Comparison of ENCODE assay signal across 22 mouse cellular contexts in the genomic region with DNA sequence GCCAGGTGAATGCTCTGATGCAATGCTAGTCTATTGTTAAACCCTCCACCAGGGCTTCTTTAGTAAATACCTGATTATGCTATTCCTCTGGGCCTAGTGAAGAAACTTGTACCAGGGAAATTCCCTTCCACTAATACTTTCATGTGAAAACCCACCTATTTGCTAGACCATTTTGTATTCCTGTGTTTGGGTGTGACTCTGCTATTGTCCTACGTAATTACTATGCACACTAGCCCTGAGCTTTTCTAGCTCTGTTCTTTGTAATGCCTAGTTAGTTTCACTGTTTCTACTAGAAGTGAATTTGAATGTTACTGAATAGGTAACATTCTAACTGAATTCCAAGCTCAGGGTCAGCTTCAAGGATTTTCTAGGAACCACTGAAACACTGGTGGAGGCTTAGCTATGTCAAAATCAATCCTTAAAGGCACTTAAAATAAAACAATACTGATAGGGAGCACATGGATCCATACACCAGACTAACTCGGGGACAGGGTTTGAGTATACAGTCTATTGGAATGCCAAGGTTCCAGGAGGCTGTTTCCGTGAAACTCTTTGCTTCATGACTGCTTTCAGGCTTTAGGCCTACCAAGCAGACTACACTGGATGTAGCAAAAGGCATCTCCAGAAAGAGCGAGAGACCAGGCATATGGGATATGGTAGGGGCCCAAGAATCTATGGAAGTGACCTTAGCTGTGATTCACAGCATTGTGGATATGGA. TPM values are rescaled to one million over a fixed set of nuclear protein-coding genes. Genes with fewer than 3 reads are reported as not detected.
DNase-seq lines count a peak whose midpoint lies in the region; TF ChIP-seq lines count a peak whose summit lies in the region.
"Not testable (repeated sequence)": the region's sequence is repeated elsewhere in the genome, so short reads cannot be mapped to it uniquely, and the experiment has no call there.
"Had no signal": no experiment of that assay in that cellular context is flagged by ENCODE, and none has a peak within 500 bp of the region (broad histone marks: within the 10 kb centered on the region; RNA-seq: fewer than 3 reads in every experiment).

No protein-coding gene starts in this region.

- H3K9me3 ChIP-seq in ES-Bruce4 (replicated peaks; ENCODE audit: control insufficient read depth, insufficient read depth, low read length, poor library complexity, severe bottlenecking); ES-E14 (ENCODE audit: control insufficient read depth, insufficient read depth, low read depth, low read length): not testable (repeated sequence)

- peak overlapping the region; percentile 74 for H3K9ac ChIP-seq in ES-Bruce4 (ENCODE audit: low read depth, poor library complexity, severe bottlenecking)
- not testable (repeated sequence) for H3K9ac ChIP-seq in ES-E14 (ENCODE audit: insufficient read depth, low read depth, low read length, poor library complexity, severe bottlenecking)

- H3K4me3 ChIP-seq in ES-Bruce4 (ENCODE audit: low read depth, low read length); ES-E14 (ENCODE audit: insufficient read depth in 1 of 2, low read depth in 1 of 2, low read length in 2 of 2, poor library complexity in 1 of 2, severe bottlenecking in 1 of 2): not testable (repeated sequence)

- TF ChIP-seq POLR2A in ES-Bruce4 (IDR thresholded peaks at IDR 0.05; ENCODE audit: insufficient read depth, low read length): not testable (repeated sequence)

- not testable (repeated sequence) for TF ChIP-seq EP300 in ES-Bruce4 (IDR thresholded peaks at IDR 0.05; ENCODE audit: insufficient read depth, low read depth, low read length)

- in situ Hi-C loops in ES-E14 (cut with MboI; ENCODE audit: low sequenced_read_pairs in 2 of 2, unreplicated experiment in 2 of 2): not testable (repeated sequence)

- TF ChIP-seq CTCF in ES-Bruce4 (IDR thresholded peaks at IDR 0.05; ENCODE audit: low read depth, low read length): not testable (repeated sequence)

- H3K36me3 ChIP-seq in ES-Bruce4 (ENCODE audit: control insufficient read depth, insufficient read depth, low read length, poor library complexity, severe bottlenecking); ES-E14 (ENCODE audit: control insufficient read depth, insufficient read depth, low read length, poor library complexity, severe bottlenecking): not testable (repeated sequence)

- H3K4me1 ChIP-seq in ES-Bruce4 (ENCODE audit: control insufficient read depth, insufficient read depth, low read length); ES-E14 (ENCODE audit: control insufficient read depth in 2 of 2, insufficient read depth in 2 of 2, low read length in 2 of 2, poor library complexity in 1 of 2): not testable (repeated sequence)

- peak; percentile 82 for DNase-seq in ES-CJ7 (ENCODE audit: low read depth, low spot score)
- not testable (repeated sequence) for DNase-seq in ES-E14 (ENCODE audit: low read depth, low spot score)
- peak; percentile 98 for DNase-seq in R1 (ENCODE audit: low read depth, low spot score)
- peak; percentile 84 for DNase-seq in ZHBTc4 (ENCODE audit: low read depth, low spot score)

- H3K27ac ChIP-seq in ES-Bruce4 (ENCODE audit: insufficient read depth, low read length) (peak overlapping the region; percentile 99), ES-E14 (ENCODE audit: insufficient read depth, low read depth, low read length, poor library complexity, severe bottlenecking) (peak overlapping the region; percentile 68; the same call in 1 of the 2 replicates)

- not testable (repeated sequence) for H3K27me3 ChIP-seq in ES-Bruce4 (ENCODE audit: control insufficient read depth, insufficient read depth, low read length, poor library complexity, severe bottlenecking)

RNA-seq across cellular contexts. Expression of gene Esp8, which starts 24.2 kb away (rescaled TPM):
- polyA plus RNA-seq in ES-Bruce4 (2011; ENCODE audit: insufficient read depth, insufficient read length, low read depth, missing spikeins): not detected in 2 replicates
- total RNA-seq in ES-E14 (2012; rRNA removed): not detected in 2 replicates
- total RNA-seq: adrenal gland, adult 18-20 months; adrenal gland, adult 2 months; adrenal gland, adult 8-10 months; adrenal gland, postnatal 10 days; adrenal gland, postnatal 14 days; adrenal gland, postnatal 25 days; adrenal gland, postnatal 36 days; adrenal gland, postnatal 4 days; CH12.LX; G1E; MEL had no signal
- polyA plus RNA-seq: activated CD4-positive, CD25-positive, alpha-beta regulatory T cell, adult 4 months; adrenal gland, adult 2 months; brain, embryonic 14.5 days; C2C12; CD4-positive, CD25-positive, alpha-beta regulatory T cell, adult 4 months; cerebellum, adult 2 months; G1E; Patski had no signal
